Mouse (Mus musculus) embryonic facial prominence, embryonic 10.5 days (tissue): ENCODE results near the gene Zfp628. TPM values are rescaled to one million over a fixed set of nuclear protein-coding genes. Genes with fewer than 3 reads are reported as not detected.

Source experiments
- DNase-seq: peaks from one replicate; pipeline ENCODE4 v3.0.0-alpha.2; 2017; ENCODE audit warnings: low spot score
- H3K27ac ChIP-seq: fragments of 300-500 bp; sonication (generic); replicated peaks from 2 replicates; pipeline ENCODE4 v1.5.1; 2016; ENCODE audit warnings: mild to moderate bottlenecking
- H3K27me3 ChIP-seq: fragments of 300-500 bp; sonication (generic); replicated peaks from 2 replicates; pipeline ENCODE4 v1.6.1; 2016; ENCODE audit warnings: low read depth, mild to moderate bottlenecking; ENCODE audit not compliant: poor library complexity, severe bottlenecking
- H3K36me3 ChIP-seq: fragments of 300-500 bp; sonication (generic); replicated peaks from 2 replicates; pipeline ENCODE4 v1.6.1; 2016; ENCODE audit warnings: mild to moderate bottlenecking, moderate library complexity
- H3K4me1 ChIP-seq: fragments of 300-500 bp; sonication (generic); 2 replicates; pipeline ENCODE4 v1.6.1; 2016
- H3K4me3 ChIP-seq: fragments of 300-500 bp; sonication (generic); 2 replicates; pipeline ENCODE4 v1.5.1; 2016; ENCODE audit warnings: mild to moderate bottlenecking, moderate library complexity
- H3K9me3 ChIP-seq: fragments of 300-500 bp; sonication (generic); 2 replicates; pipeline ENCODE4 v1.6.1; 2016; ENCODE audit warnings: mild to moderate bottlenecking
- WGBS: fragments of 180-500 bp; shearing (Covaris S2); methylation state at CpG from one replicate; pipeline ENCODE4 v1.1.7; 2016; 5-methylcytosine and 5-hydroxymethylcytosine counted together
- polyA plus RNA-seq: library from polyadenylated mRNA; unstranded; fragments of >200 nt; fragmentation: Nextera tagmentation; extraction: Ambion mirVana; gene quantifications from 2 replicates; pipeline ENCODE4 v1.2.1, GENCODE M21; 2016

Zfp628 gene
- polyA plus RNA-seq, 1 experiment from 2014 or later = 4.6 TPM

DNA sequence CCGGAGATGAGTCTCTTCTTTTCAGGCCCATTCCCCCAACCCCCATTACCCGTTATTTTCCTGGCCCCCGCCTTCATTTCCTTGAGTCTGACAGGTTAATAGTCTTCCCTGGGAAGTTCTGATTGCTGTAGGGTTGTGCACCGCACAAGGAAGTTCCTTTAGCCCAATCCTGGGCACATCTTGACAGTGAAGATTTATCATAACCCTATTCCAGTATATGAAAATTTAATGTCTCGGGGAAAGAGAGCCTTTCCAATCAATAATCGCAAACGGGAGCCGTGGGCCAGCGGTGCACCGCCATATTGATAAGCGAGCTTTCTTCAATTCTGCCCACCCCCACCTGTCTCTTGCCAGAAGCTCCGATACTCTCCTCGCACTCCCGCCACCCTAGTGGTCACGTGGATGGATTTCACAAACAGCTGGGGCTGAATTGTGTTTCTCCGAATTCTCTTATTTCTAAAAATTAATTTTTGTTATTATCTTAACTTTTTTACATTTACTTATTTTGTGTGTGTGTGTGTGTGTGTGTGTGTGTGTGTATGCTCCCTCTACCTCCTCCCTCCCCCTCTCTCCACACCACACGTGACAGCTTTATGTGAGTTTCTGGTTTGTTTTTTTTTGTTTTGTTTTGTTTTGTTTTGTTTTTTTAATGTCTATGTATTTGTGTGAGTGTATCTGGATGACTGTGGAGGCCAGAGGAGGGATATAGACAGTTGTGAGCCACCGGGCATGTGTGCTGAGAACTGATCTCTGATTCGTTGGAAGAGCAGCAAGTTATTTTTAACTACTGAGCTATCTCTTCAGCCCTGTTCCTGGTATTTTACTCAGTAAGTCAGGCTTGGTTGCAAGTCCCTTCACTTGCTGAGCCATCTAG is 15.1 kb upstream of the Zfp628 start:
- WGBS = 8% methylated on average over 19 of the region's 19 CpGs
- Histone ChIP-seq H3K27ac (peak overlapping the region; percentile 24; the same call in 1 of the 2 replicates), H3K4me1 (peaks cover 22% of the 10 kb centered on the region), H3K36me3 (no peaks in the 10 kb centered on the region), H3K4me3 (peak overlapping the region; percentile 47), H3K9me3 (peaks cover 6% of the 10 kb centered on the region), H3K27me3 (peaks cover 32% of the 10 kb centered on the region)
- DNase-seq = peak; percentile 31

- H3K9me3 ChIP-seq = peaks cover 6% of the 10 kb centered on the region
- WGBS = 19% methylated on average over 11 of the region's 11 CpGs
- H3K4me1 ChIP-seq = peaks cover 22% of the 10 kb centered on the region
- no peaks in the 10 kb centered on the region for H3K36me3 ChIP-seq
- no peak for DNase-seq
- H3K27ac ChIP-seq = no peak overlapping the region
- peak overlapping the region; percentile 47 for H3K4me3 ChIP-seq
- peaks cover 32% of the 10 kb centered on the region for H3K27me3 ChIP-seq
Measured at GRCm38 (mm10) chr7:4900523-4900851, 14.5 kb upstream of the Zfp628 start.

DNA sequence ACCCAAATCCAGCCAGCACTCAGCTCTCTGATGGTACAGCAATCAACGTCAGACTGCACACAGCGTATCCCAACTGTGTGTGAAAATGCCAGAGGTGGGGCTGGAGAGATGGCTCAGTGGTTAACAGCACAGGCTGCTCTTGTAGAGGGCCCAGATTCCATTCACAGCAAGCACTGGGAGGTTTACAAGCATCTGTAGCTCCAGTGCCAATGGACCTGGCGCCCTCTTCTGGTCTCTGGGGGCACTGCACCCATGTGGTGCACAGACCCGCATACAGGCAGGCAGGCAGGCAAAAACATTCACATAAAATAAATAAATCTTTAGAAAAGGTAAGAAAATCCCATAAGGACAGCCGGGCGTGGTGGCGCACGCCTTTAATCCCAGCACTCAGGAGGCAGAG is 13.8 kb upstream of the Zfp628 start:
- H3K4me3 ChIP-seq = no peak overlapping the region
- 42% methylated on average over 8 of the region's 8 CpGs for WGBS

DNA sequence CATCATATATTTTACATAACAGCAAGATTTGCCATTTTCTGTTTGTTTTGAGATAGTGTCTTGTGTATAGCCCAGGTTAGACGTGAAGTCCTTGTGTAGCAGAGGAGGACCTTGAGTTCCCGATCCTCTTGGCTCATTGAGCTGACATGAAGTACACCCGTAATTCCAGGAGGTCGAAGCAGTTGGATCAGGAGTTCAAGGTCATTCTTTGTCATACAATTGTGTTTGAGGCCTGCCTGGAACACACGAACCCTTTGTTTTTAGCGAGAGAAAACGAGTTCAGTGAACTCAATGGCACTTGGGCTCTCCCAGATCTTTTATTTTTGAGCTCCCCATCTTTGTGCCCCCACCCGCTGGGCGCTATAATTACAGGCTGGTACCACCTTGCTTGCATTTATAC is 12.6 kb upstream of the Zfp628 start:
- no peak for DNase-seq
- H3K4me3 ChIP-seq = no peak overlapping the region
- 80% methylated on average over 9 of the region's 9 CpGs for WGBS
- peaks cover 18% of the 10 kb centered on the region for H3K4me1 ChIP-seq
- H3K27ac ChIP-seq = no peak overlapping the region
- H3K9me3 ChIP-seq = peaks cover 6% of the 10 kb centered on the region
- H3K27me3 ChIP-seq = peaks cover 32% of the 10 kb centered on the region
- H3K36me3 ChIP-seq = no peaks in the 10 kb centered on the region

More for the DNA sequence above, 13.8 kb upstream of the Zfp628 start:
- peak; percentile 63 for DNase-seq
- Histone ChIP-seq H3K9me3 (peaks cover 6% of the 10 kb centered on the region), H3K4me1 (peaks cover 22% of the 10 kb centered on the region), H3K27ac (no peak overlapping the region), H3K36me3 (no peaks in the 10 kb centered on the region), H3K27me3 (peaks cover 32% of the 10 kb centered on the region)

DNA sequence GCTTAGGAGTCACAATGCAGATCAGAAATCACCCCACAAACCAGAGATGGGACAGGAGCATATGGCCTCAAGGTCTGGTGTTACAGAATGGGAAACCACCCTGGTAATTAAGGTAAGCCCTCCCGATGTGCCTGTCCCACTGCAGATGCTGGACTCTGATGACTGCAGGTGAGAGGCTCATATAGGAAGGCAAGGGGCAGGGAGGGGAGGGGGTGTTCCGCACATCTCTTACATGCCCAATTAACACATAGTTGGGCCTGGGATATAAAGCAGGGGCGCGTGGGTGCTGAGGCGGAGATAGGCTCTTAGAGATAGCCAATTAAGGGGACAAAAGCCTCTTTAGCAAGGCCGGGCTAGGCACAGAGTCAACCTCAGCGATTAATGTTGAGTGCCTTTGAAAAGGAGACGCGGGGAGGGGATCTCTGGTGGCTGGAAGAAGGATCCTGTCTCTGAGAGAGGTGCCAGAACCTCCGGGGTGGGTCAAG is 8.5 kb upstream of the Zfp628 start, which contains the start of gene Gm36210:
Gm36210 (minus strand) TSS at position 51 of the 485 bp plus-strand sequence.
- DNase-seq = no peak
- Histone ChIP-seq H3K27ac (no peak within 1 kb of the TSS), H3K27me3 (no peaks in the 10 kb centered on the region), H3K4me1 (no peaks in the 10 kb centered on the region), H3K4me3 (no peak within 1 kb of the TSS), H3K9me3 (no peaks in the 10 kb centered on the region), H3K36me3 (no peaks in the 10 kb centered on the region)
- 62% methylated on average over 10 of the region's 10 CpGs for WGBS

DNA sequence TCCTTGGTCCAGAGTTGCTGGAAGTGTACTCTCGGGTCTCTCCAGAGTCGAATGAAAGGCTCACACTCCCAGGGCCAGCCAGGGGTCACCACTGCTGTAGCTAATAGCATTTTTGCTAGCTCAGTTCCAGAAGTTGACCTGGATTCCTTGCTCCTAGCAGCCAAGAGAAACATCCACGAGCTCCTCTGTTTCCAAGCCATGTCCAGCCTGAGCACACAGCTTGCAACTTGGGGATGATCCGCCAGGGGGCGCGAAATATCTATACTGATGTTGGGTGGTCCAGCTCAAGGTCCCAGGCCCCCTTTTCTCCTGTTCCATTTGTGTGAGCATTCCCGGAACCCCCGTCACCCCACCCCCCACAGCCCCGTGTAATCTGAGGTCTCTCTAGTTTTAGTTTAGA is 3.5 kb upstream of the Zfp628 start:
- H3K27me3 ChIP-seq = no peaks in the 10 kb centered on the region
- peak; percentile 77 for DNase-seq
- WGBS = 37% methylated on average over 9 of the region's 9 CpGs
- H3K27ac ChIP-seq = no peak overlapping the region
- H3K4me1 ChIP-seq = peaks cover 13% of the 10 kb centered on the region
- no peak overlapping the region; the same call in 1 of the 2 replicates for H3K4me3 ChIP-seq
- no peaks in the 10 kb centered on the region for H3K9me3 ChIP-seq
- H3K36me3 ChIP-seq = no peaks in the 10 kb centered on the region

DNA sequence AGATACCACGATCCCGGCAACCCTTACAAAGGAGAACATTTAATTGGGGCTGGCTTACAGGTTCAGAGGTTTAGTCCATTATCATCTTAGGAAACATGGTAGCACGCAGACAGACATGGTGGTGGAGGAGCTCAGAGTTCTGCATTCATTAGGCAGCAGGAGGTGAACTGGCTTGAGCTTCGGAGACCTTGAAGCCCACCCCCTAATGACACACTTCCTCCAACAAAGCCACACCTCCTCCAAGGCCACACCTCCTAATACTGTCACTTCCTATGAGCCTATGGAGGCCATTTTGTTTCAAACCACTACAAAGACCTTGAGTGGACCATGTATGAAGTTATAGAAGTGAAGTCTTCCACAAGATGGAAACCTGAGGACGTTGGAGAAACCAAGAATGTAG is 2.8 kb upstream of the Zfp628 start:
- H3K4me3 ChIP-seq = no peak overlapping the region
- peaks cover 3% of the 10 kb centered on the region; the same call in 1 of the 2 replicates for H3K36me3 ChIP-seq
- DNase-seq = no peak
- no peaks in the 10 kb centered on the region for H3K9me3 ChIP-seq
- no peaks in the 10 kb centered on the region for H3K27me3 ChIP-seq
- H3K4me1 ChIP-seq = peaks cover 20% of the 10 kb centered on the region
- no peak overlapping the region for H3K27ac ChIP-seq
- 64% methylated on average over 5 of the region's 5 CpGs for WGBS

DNA sequence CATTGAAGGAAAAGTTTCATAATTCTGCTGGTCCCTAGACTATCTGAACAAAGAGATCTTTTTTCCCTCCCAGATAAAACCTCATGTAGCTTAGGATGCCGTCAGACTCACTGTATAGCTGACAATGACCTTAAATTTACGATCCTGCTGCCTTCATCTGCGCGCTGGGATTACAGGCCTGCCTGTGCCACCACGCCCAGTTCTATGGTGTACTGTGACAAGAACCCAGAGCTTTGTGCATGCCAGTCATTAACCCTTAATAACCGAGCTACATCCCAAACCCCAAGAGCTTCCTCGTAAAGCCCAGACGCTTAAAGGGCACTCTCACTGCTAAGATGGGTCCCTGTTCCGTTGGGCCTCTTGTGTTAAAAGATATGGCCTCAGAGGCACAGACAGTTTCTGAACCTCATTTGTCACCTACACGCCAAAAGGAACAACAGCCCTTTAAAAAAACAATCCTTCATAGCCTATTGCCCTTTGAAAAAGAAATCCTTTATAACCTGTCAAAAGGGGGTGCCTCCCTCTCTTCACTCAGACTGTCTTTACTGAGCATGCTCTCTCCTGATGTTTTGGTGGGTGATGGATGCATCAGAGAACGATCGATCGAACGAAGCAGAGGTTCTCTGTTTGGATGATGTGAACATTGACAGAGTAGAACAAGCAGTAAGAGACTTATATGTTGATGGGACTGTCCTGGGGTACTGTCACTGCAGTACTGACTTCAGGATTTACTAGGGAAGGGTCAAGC is 826 bp downstream of the Zfp628 start:
- H3K4me3 ChIP-seq = peak overlapping the region; percentile 69
- peak; percentile 35 for DNase-seq
- WGBS = 28% methylated on average over 14 of the region's 14 CpGs

GRCm38 (mm10) chr7:4917494-4917893 is 2.5 kb downstream of the Zfp628 start:
- no peak overlapping the region for H3K4me3 ChIP-seq
- no peak overlapping the region for H3K27ac ChIP-seq
- peaks cover 46% of the 10 kb centered on the region for H3K4me1 ChIP-seq
- H3K9me3 ChIP-seq = peaks cover 4% of the 10 kb centered on the region; the same call in 1 of the 2 replicates
- 90% methylated on average over 2 of the region's 2 CpGs for WGBS
- H3K27me3 ChIP-seq = no peaks in the 10 kb centered on the region
- peaks cover 46% of the 10 kb centered on the region for H3K36me3 ChIP-seq
- no peak for DNase-seq

More for the DNA sequence above, 826 bp downstream of the Zfp628 start:
- Histone ChIP-seq H3K36me3 (peaks cover 39% of the 10 kb centered on the region), H3K4me1 (peaks cover 29% of the 10 kb centered on the region), H3K27me3 (no peaks in the 10 kb centered on the region), H3K9me3 (peaks cover 4% of the 10 kb centered on the region; the same call in 1 of the 2 replicates), H3K27ac (peak overlapping the region; percentile 98)

- Histone ChIP-seq H3K4me1 (peaks cover 58% of the 10 kb centered on the region), H3K27me3 (no peaks in the 10 kb centered on the region), H3K27ac (no peak overlapping the region), H3K4me3 (no peak overlapping the region), H3K9me3 (peaks cover 4% of the 10 kb centered on the region; the same call in 1 of the 2 replicates), H3K36me3 (peaks cover 46% of the 10 kb centered on the region)
- 94% methylated on average over 15 of the region's 15 CpGs for WGBS
- no peak for DNase-seq
Measured at GRCm38 (mm10) chr7:4918681-4919080, 3.7 kb downstream of the Zfp628 start.

DNA sequence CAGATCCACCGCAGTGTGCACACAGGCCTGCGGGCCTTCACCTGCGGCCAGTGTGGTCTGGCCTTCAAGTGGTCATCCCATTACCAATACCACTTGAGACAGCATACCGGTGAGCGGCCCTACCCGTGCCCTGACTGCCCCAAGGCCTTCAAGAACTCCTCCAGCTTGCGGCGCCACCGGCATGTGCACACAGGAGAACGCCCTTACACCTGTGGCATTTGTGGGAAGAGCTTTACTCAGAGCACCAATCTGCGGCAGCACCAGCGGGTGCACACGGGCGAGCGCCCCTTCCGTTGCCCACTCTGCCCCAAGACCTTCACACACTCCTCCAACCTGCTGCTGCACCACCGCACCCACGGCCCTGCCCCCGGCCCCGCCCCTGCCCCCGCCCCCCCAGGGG is 4.1 kb downstream of the Zfp628 start:
- Histone ChIP-seq H3K27me3 (no peaks in the 10 kb centered on the region), H3K4me3 (no peak overlapping the region), H3K36me3 (peaks cover 46% of the 10 kb centered on the region), H3K4me1 (peaks cover 62% of the 10 kb centered on the region), H3K9me3 (peaks cover 4% of the 10 kb centered on the region; the same call in 1 of the 2 replicates), H3K27ac (no peak overlapping the region)
- WGBS = 82% methylated on average over 21 of the region's 21 CpGs
- DNase-seq = no peak

- peak overlapping the region; percentile 2; the same call in 1 of the 2 replicates for H3K27ac ChIP-seq
Measured at GRCm38 (mm10) chr7:4919971-4920370, 5.0 kb downstream of the Zfp628 start.

More at GRCm38 (mm10) chr7:4919971-4920370, 5.0 kb downstream of the Zfp628 start:
- WGBS = 88% methylated on average over 21 of the region's 21 CpGs
- H3K4me3 ChIP-seq = 0 out of 2 replicates have a peak overlapping the region, but pooled peaks have one; percentile 6
- peaks cover 66% of the 10 kb centered on the region for H3K4me1 ChIP-seq
- H3K27me3 ChIP-seq = no peaks in the 10 kb centered on the region
- H3K9me3 ChIP-seq = peaks cover 4% of the 10 kb centered on the region; the same call in 1 of the 2 replicates
- no peak for DNase-seq
- peaks cover 46% of the 10 kb centered on the region for H3K36me3 ChIP-seq
